Mouse (Mus musculus): ENCODE measurements around the gene Dgkh. TPM values are rescaled to one million over a fixed set of nuclear protein-coding genes. Genes with fewer than 3 reads are reported as not detected.

Gene Dgkh
- total RNA-seq, 1 experiment, result 8.2 TPM

DNA sequence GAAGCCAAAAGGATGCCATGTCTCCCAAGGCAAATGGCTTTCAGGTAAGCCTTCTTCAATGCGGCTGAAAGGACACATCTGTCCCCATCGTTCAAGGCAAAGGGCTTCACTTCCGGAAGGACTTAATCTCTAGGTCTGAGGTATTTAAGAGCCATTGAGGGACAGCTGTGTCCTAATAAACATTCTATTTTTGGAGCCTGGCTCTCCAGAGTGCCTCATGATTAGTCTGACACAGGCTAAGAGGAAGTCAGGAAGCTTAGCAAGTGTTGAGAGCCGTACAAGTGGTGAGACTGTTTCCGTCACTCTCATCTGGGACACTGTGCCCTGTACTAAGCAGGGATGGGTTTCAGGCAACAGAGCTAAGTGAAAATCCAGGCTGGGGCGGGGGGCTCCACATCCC, 183.8 kb downstream of the Dgkh start:
- H3K9me3 ChIP-seq (ENCODE audit: control insufficient read depth, insufficient read depth, low read depth, low read length), result no peaks in the 10 kb centered on the region
- no peaks in the 10 kb centered on the region for H3K36me3 ChIP-seq (ENCODE audit: control insufficient read depth, insufficient read depth, low read length, poor library complexity, severe bottlenecking)
- H3K4me3 ChIP-seq (ENCODE audit: insufficient read depth in 1 of 2, low read depth in 1 of 2, low read length in 2 of 2, poor library complexity in 1 of 2, severe bottlenecking in 1 of 2), result no peak overlapping the region
- TF ChIP-seq ZNF384 (IDR thresholded peaks at IDR 0.05; ENCODE audit: low read depth, low read length) (no peak), MAFK (IDR thresholded peaks at IDR 0.05; ENCODE audit: insufficient read depth, low read depth, low read length) (no peak), ZC3H11A (IDR thresholded peaks at IDR 0.05; ENCODE audit: borderline replicate concordance, low read depth, low read length) (no peak), HCFC1 (IDR thresholded peaks at IDR 0.05; ENCODE audit: borderline replicate concordance, insufficient read depth, low read length) (no peak), CHD2 (IDR thresholded peaks at IDR 0.05; ENCODE audit: low read depth, low read length) (no peak)
- DNase-seq (ENCODE audit: low read depth, low spot score), result no peak
- no peaks in the 10 kb centered on the region for H3K4me1 ChIP-seq (ENCODE audit: control insufficient read depth in 2 of 2, insufficient read depth in 2 of 2, low read length in 2 of 2, poor library complexity in 1 of 2)
- in situ Hi-C loops (cut with MboI; ENCODE audit: low sequenced_read_pairs in 2 of 2, unreplicated experiment in 2 of 2), result no loop called here
- H3K9ac ChIP-seq (ENCODE audit: insufficient read depth, low read depth, low read length, poor library complexity, severe bottlenecking), result no peak overlapping the region
- H3K27ac ChIP-seq (ENCODE audit: insufficient read depth, low read depth, low read length, poor library complexity, severe bottlenecking), result no peak overlapping the region

- TF ChIP-seq HCFC1 (IDR thresholded peaks at IDR 0.05; ENCODE audit: borderline replicate concordance, insufficient read depth, low read length), result no peak
- TF ChIP-seq ZC3H11A (IDR thresholded peaks at IDR 0.05; ENCODE audit: borderline replicate concordance, low read depth, low read length), result no peak
- no peak for TF ChIP-seq CHD2 (IDR thresholded peaks at IDR 0.05; ENCODE audit: low read depth, low read length)
- TF ChIP-seq ZNF384 (IDR thresholded peaks at IDR 0.05; ENCODE audit: low read depth, low read length), result no peak
- no peak for TF ChIP-seq MAFK (IDR thresholded peaks at IDR 0.05; ENCODE audit: insufficient read depth, low read depth, low read length)
- Histone ChIP-seq H3K9me3 (ENCODE audit: control insufficient read depth, insufficient read depth, low read depth, low read length) (no peaks in the 10 kb centered on the region), H3K9ac (ENCODE audit: insufficient read depth, low read depth, low read length, poor library complexity, severe bottlenecking) (no peak overlapping the region), H3K4me3 (ENCODE audit: insufficient read depth in 1 of 2, low read depth in 1 of 2, low read length in 2 of 2, poor library complexity in 1 of 2, severe bottlenecking in 1 of 2) (no peak overlapping the region), H3K36me3 (ENCODE audit: control insufficient read depth, insufficient read depth, low read length, poor library complexity, severe bottlenecking) (no peaks in the 10 kb centered on the region), H3K4me1 (ENCODE audit: control insufficient read depth in 2 of 2, insufficient read depth in 2 of 2, low read length in 2 of 2, poor library complexity in 1 of 2) (peaks cover 4 to 11% of the 10 kb centered on the region in 2 experiments; a peak in 2 of 4 replicates), H3K27ac (ENCODE audit: insufficient read depth, low read depth, low read length, poor library complexity, severe bottlenecking) (no peak overlapping the region)
- in situ Hi-C loops (cut with MboI; ENCODE audit: low sequenced_read_pairs in 2 of 2, unreplicated experiment in 2 of 2), result no loop called here
- no peak for DNase-seq (ENCODE audit: low read depth, low spot score)
These were observed 191.3 kb downstream of the Dgkh start for GRCm38 (mm10) chr14:78541319-78541718.

- Histone ChIP-seq H3K27ac (ENCODE audit: insufficient read depth, low read depth, low read length, poor library complexity, severe bottlenecking) (no peak overlapping the region), H3K9ac (ENCODE audit: insufficient read depth, low read depth, low read length, poor library complexity, severe bottlenecking) (no peak overlapping the region), H3K36me3 (ENCODE audit: control insufficient read depth, insufficient read depth, low read length, poor library complexity, severe bottlenecking) (no peaks in the 10 kb centered on the region), H3K4me3 (ENCODE audit: insufficient read depth in 1 of 2, low read depth in 1 of 2, low read length in 2 of 2, poor library complexity in 1 of 2, severe bottlenecking in 1 of 2) (no peak overlapping the region), H3K9me3 (ENCODE audit: control insufficient read depth, insufficient read depth, low read depth, low read length) (no peaks in the 10 kb centered on the region), H3K4me1 (ENCODE audit: control insufficient read depth in 2 of 2, insufficient read depth in 2 of 2, low read length in 2 of 2, poor library complexity in 1 of 2) (peaks cover 7 to 11% of the 10 kb centered on the region in 2 experiments; a peak in 2 of 4 replicates)
- TF ChIP-seq HCFC1 (IDR thresholded peaks at IDR 0.05; ENCODE audit: borderline replicate concordance, insufficient read depth, low read length), result no peak
- TF ChIP-seq ZNF384 (IDR thresholded peaks at IDR 0.05; ENCODE audit: low read depth, low read length), result no peak
- TF ChIP-seq ZC3H11A (IDR thresholded peaks at IDR 0.05; ENCODE audit: borderline replicate concordance, low read depth, low read length), result no peak
- TF ChIP-seq CHD2 (IDR thresholded peaks at IDR 0.05; ENCODE audit: low read depth, low read length), result no peak
- no peak for TF ChIP-seq MAFK (IDR thresholded peaks at IDR 0.05; ENCODE audit: insufficient read depth, low read depth, low read length)
- DNase-seq (ENCODE audit: low read depth, low spot score), result no peak
- in situ Hi-C loops (cut with MboI; ENCODE audit: low sequenced_read_pairs in 2 of 2, unreplicated experiment in 2 of 2), result no loop called here
These were observed 192.8 kb downstream of the Dgkh start for GRCm38 (mm10) chr14:78539821-78540220.

- in situ Hi-C loops (cut with MboI; ENCODE audit: low sequenced_read_pairs in 2 of 2, unreplicated experiment in 2 of 2), result no loop called here
- H3K4me3 ChIP-seq (ENCODE audit: insufficient read depth in 1 of 2, low read depth in 1 of 2, low read length in 2 of 2, poor library complexity in 1 of 2, severe bottlenecking in 1 of 2), result no peak overlapping the region
- TF ChIP-seq ZNF384 (IDR thresholded peaks at IDR 0.05; ENCODE audit: low read depth, low read length), result no peak
- TF ChIP-seq ZC3H11A (IDR thresholded peaks at IDR 0.05; ENCODE audit: borderline replicate concordance, low read depth, low read length), result no peak
- no peak for TF ChIP-seq HCFC1 (IDR thresholded peaks at IDR 0.05; ENCODE audit: borderline replicate concordance, insufficient read depth, low read length)
- TF ChIP-seq CHD2 (IDR thresholded peaks at IDR 0.05; ENCODE audit: low read depth, low read length), result no peak
- TF ChIP-seq MAFK (IDR thresholded peaks at IDR 0.05; ENCODE audit: insufficient read depth, low read depth, low read length), result no peak
- no peaks in the 10 kb centered on the region for H3K9me3 ChIP-seq (ENCODE audit: control insufficient read depth, insufficient read depth, low read depth, low read length)
- no peak overlapping the region for H3K9ac ChIP-seq (ENCODE audit: insufficient read depth, low read depth, low read length, poor library complexity, severe bottlenecking)
- no peaks in the 10 kb centered on the region for H3K36me3 ChIP-seq (ENCODE audit: control insufficient read depth, insufficient read depth, low read length, poor library complexity, severe bottlenecking)
- peak overlapping the region; percentile 44; the same call in 1 of the 2 replicates for H3K27ac ChIP-seq (ENCODE audit: insufficient read depth, low read depth, low read length, poor library complexity, severe bottlenecking)
- H3K4me1 ChIP-seq (ENCODE audit: control insufficient read depth in 2 of 2, insufficient read depth in 2 of 2, low read length in 2 of 2, poor library complexity in 1 of 2), result peaks cover 7 to 11% of the 10 kb centered on the region in 2 experiments; a peak in 2 of 4 replicates
- peak; percentile 29 for DNase-seq (ENCODE audit: low read depth, low spot score)
These were observed 193.8 kb downstream of the Dgkh start for GRCm38 (mm10) chr14:78538572-78539320.

All from ES-E14 (cell line).